Mouse (Mus musculus) lung, embryonic 15.5 days (tissue): ENCODE measurements around the gene Amer2. TPM values are rescaled to one million over a fixed set of nuclear protein-coding genes. Genes with fewer than 3 reads are reported as not detected.

ENCODE experiments used
- ATAC-seq: fragments of 200-750 bp; cut with Nextera tagmentation; 2 replicates; pipeline ENCODE4 v1.8.0; 2017; ENCODE audit warnings: moderate number of reproducible peaks, borderline replicate concordance; ENCODE audit not compliant: low FRiP score, low TSS enrichment; ENCODE audit errors: extremely low read depth
- H3K27ac ChIP-seq: fragments of 300-500 bp; sonication (generic); 2 replicates; pipeline ENCODE4 v1.5.1; 2015; ENCODE audit warnings: moderate library complexity, mild to moderate bottlenecking, inconsistent platforms
- H3K27me3 ChIP-seq: fragments of 300-500 bp; sonication (generic); 2 replicates; pipeline ENCODE4 v1.6.1; 2015; ENCODE audit warnings: inconsistent platforms
- H3K36me3 ChIP-seq: fragments of 300-500 bp; sonication (generic); 2 replicates; pipeline ENCODE4 v1.6.1; 2015; ENCODE audit warnings: inconsistent platforms
- H3K4me1 ChIP-seq: fragments of 300-500 bp; sonication (generic); 2 replicates; pipeline ENCODE4 v1.6.1; 2015; ENCODE audit warnings: inconsistent platforms
- H3K4me2 ChIP-seq: fragments of 300-500 bp; sonication (generic); 2 replicates; pipeline ENCODE4 v1.6.1; 2015; ENCODE audit warnings: inconsistent platforms, mild to moderate bottlenecking, moderate library complexity
- H3K4me3 ChIP-seq: fragments of 300-500 bp; sonication (generic); 2 replicates; pipeline ENCODE4 v1.5.1; 2015; ENCODE audit warnings: mild to moderate bottlenecking, inconsistent platforms
- H3K9ac ChIP-seq: fragments of 300-500 bp; sonication (generic); 2 replicates; pipeline ENCODE4 v1.6.1; 2015; ENCODE audit warnings: inconsistent platforms
- H3K9me3 ChIP-seq: fragments of 300-500 bp; sonication (generic); 2 replicates; pipeline ENCODE4 v1.6.1; 2016; ENCODE audit warnings: inconsistent platforms
- WGBS: fragments of 180-500 bp; shearing (Covaris S2); methylation state at CpG from one replicate; pipeline ENCODE4 v1.1.7; 2015; 5-methylcytosine and 5-hydroxymethylcytosine counted together
- polyA plus RNA-seq: library from polyadenylated mRNA; unstranded; fragments of >200 nt; fragmentation: Nextera tagmentation; extraction: Ambion mirVana; gene quantifications from 2 replicates; pipeline ENCODE4 v1.2.1, GENCODE M21; 2015

Amer2 gene
- polyA plus RNA-seq, 1 experiment from 2014 or later: 1.4 TPM

- no peak overlapping the region for H3K9ac ChIP-seq
- WGBS: 84% methylated on average over 7 of the region's 7 CpGs
- ATAC-seq: no peak
Observed at GRCm38 (mm10) chr14:60425553-60425952, 52.5 kb downstream of the Amer2 start.

GRCm38 (mm10) chr14:60427896-60428295 lies 54.8 kb downstream of the Amer2 start:
- Histone ChIP-seq H3K36me3 (no peaks in the 10 kb centered on the region), H3K27me3 (no peaks in the 10 kb centered on the region), H3K4me3 (no peak overlapping the region), H3K27ac (no peak overlapping the region), H3K4me2 (no peak overlapping the region), H3K4me1 (no peaks in the 10 kb centered on the region; the same call in 1 of the 2 replicates), H3K9me3 (no peaks in the 10 kb centered on the region), H3K9ac (no peak overlapping the region)
- no peak for ATAC-seq
- WGBS: 6% methylated on average over 3 of the region's 3 CpGs

More at GRCm38 (mm10) chr14:60425553-60425952, 52.5 kb downstream of the Amer2 start:
- H3K36me3 ChIP-seq: no peaks in the 10 kb centered on the region
- no peaks in the 10 kb centered on the region for H3K9me3 ChIP-seq
- no peak overlapping the region for H3K4me3 ChIP-seq
- no peak overlapping the region for H3K4me2 ChIP-seq
- no peaks in the 10 kb centered on the region; the same call in 1 of the 2 replicates for H3K4me1 ChIP-seq
- H3K27ac ChIP-seq: no peak overlapping the region
- no peaks in the 10 kb centered on the region for H3K27me3 ChIP-seq

- Histone ChIP-seq H3K4me2 (no peak overlapping the region), H3K4me3 (no peak overlapping the region), H3K36me3 (no peaks in the 10 kb centered on the region), H3K9me3 (no peaks in the 10 kb centered on the region), H3K9ac (no peak overlapping the region), H3K27me3 (no peaks in the 10 kb centered on the region), H3K4me1 (no peaks in the 10 kb centered on the region; the same call in 1 of the 2 replicates), H3K27ac (no peak overlapping the region)
- no peak for ATAC-seq
- WGBS: 63% methylated on average over 6 of the region's 6 CpGs
Observed at GRCm38 (mm10) chr14:60429513-60429912, 56.5 kb downstream of the Amer2 start.

- Histone ChIP-seq H3K9me3 (no peaks in the 10 kb centered on the region), H3K27ac (no peak overlapping the region), H3K9ac (no peak overlapping the region), H3K4me3 (no peak overlapping the region), H3K27me3 (no peaks in the 10 kb centered on the region), H3K4me2 (no peak overlapping the region), H3K36me3 (no peaks in the 10 kb centered on the region), H3K4me1 (no peaks in the 10 kb centered on the region; the same call in 1 of the 2 replicates)
- WGBS: 47% methylated on average over 5 of the region's 5 CpGs
- ATAC-seq: no peak
Observed at GRCm38 (mm10) chr14:60431515-60431914, 58.5 kb downstream of the Amer2 start.

- WGBS: 71% methylated on average over 2 of the region's 2 CpGs
Observed at GRCm38 (mm10) chr14:60432136-60432535, 59.1 kb downstream of the Amer2 start.

GRCm38 (mm10) chr14:60435515-60435914 lies 62.5 kb downstream of the Amer2 start:
- H3K4me1 ChIP-seq: no peaks in the 10 kb centered on the region
- H3K9ac ChIP-seq: no peak overlapping the region
- no peaks in the 10 kb centered on the region for H3K27me3 ChIP-seq
- no peak overlapping the region for H3K4me2 ChIP-seq
- no peaks in the 10 kb centered on the region for H3K36me3 ChIP-seq
- no peak overlapping the region for H3K4me3 ChIP-seq
- 62% methylated on average over 4 of the region's 4 CpGs for WGBS
- no peak overlapping the region for H3K27ac ChIP-seq
- no peak for ATAC-seq
- H3K9me3 ChIP-seq: no peaks in the 10 kb centered on the region

More at GRCm38 (mm10) chr14:60432136-60432535, 59.1 kb downstream of the Amer2 start:
- Histone ChIP-seq H3K4me2 (no peak overlapping the region), H3K9ac (no peak overlapping the region), H3K36me3 (no peaks in the 10 kb centered on the region), H3K27ac (no peak overlapping the region), H3K4me1 (no peaks in the 10 kb centered on the region; the same call in 1 of the 2 replicates), H3K27me3 (no peaks in the 10 kb centered on the region), H3K9me3 (no peaks in the 10 kb centered on the region), H3K4me3 (no peak overlapping the region)
- ATAC-seq: no peak

GRCm38 (mm10) chr14:60436364-60436763 lies 63.3 kb downstream of the Amer2 start:
- Histone ChIP-seq H3K27me3 (no peaks in the 10 kb centered on the region), H3K4me3 (no peak overlapping the region), H3K4me2 (no peak overlapping the region), H3K4me1 (no peaks in the 10 kb centered on the region), H3K9me3 (no peaks in the 10 kb centered on the region), H3K36me3 (no peaks in the 10 kb centered on the region), H3K9ac (no peak overlapping the region), H3K27ac (no peak overlapping the region)
- no peak for ATAC-seq

Other genes with a start within 250 kb of the Amer2 start
- 1.5 and 1.8 TPM in 2 replicates for gene Atp8a2, start 176.1 kb upstream of the Amer2 start, polyA plus RNA-seq
- 0.05 TPM in 1 of 2 replicates, not detected in the other for gene Nupl1, start 121.8 kb upstream of the Amer2 start, polyA plus RNA-seq
- 47.4 and 49.1 TPM in 2 replicates for gene Gm49336, start 121.8 kb upstream of the Amer2 start, polyA plus RNA-seq
- 34.6 and 37.4 TPM in 2 replicates for gene Mtmr6, start 108.0 kb upstream of the Amer2 start, polyA plus RNA-seq